Mouse (Mus musculus): ENCODE data around the gene Abi2.

Abi2 gene

GRCm38 (mm10) chr1:60489660-60490059 is 80.2 kb downstream of the Abi2 start:
- no peak for DNase-seq (ENCODE audit: low spot score)

DNA sequence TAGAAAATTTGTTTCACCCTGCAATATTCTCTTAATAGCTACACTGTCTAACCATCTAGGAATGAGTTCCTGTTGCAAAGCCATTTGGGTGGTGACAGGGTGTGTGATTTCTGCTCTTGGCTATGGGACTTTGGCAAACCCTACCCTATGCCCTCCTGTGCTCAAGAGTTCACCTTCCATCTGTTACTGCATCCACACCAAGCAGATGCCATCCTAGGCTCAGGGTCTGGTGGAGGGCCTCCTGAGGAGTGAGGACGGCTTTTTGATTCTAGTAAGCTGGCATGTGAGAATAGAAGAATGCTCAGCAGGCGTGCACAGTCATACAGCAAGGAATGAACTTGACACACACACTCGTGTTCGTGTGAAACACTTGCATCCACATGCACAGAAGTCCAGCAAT is 81.1 kb downstream of the Abi2 start:
- DNase-seq (ENCODE audit: low spot score), result no peak

DNA sequence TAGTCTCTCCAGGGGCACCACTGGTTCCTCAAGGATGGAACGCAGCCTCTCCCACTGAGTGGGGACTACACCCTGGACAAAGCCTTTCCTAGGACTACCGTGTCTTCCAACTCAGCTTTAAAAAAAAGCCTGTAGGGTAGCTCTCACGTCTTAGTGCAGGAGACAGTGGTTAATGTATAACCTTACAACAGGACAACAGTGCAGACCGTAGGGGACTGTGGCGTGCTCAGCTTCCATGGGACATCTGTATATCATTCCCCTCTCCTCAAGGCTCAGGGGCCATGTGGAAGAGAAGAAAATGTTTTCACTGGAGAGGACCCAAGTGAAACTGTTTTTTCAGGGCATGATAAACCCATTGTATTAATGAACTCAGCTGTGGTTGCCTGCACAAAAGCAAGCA is 83.0 kb downstream of the Abi2 start:
- DNase-seq (ENCODE audit: low spot score), result no peak

- DNase-seq (ENCODE audit: low spot score), result no peak
Measured at GRCm38 (mm10) chr1:60493421-60493820, 84.0 kb downstream of the Abi2 start.

DNA sequence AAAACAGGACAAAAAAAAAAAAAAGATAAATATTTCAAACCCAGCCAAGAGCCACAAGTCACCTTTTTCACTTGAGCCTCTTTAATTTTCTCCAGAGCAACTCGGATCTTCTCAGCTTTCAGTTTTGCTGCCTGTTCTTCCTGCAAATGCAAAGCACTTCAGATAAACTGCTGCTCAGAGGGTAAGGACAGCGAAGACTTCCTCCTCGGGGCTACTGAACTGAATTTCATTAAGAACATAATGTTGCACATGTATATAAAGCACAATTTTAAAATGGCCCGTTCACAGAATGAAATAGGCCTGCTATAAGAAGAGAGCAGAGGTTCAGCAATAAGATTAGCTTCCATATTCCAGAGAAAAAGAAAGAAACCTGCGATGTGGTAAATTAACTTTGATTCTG is 94.0 kb downstream of the Abi2 start:
- no peak for DNase-seq (ENCODE audit: low spot score)

- no peak for DNase-seq (ENCODE audit: low spot score)
Measured at GRCm38 (mm10) chr1:60510584-60510983, 101.2 kb downstream of the Abi2 start.

DNA sequence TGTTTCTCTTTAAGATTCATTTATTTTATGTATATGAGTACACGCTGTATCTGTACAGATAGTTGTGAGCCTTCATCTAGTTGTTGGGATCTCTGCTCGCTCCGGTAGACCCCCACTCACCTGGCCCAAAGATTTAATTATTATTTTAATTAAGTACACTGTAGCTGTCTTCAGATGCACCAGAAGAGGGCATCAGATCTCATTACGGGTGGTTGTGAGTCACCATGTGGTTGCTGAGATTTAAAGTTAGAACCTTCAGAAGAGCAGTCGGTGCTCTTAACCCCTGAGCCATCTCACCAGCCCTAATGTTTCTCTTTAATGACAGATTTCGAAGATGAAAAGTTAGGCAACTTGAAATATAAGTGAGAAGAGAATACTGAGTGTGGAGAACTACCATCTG is 120.7 kb downstream of the Abi2 start:
- DNase-seq (ENCODE audit: low spot score), result no peak

GRCm38 (mm10) chr1:60530636-60531035 is 121.2 kb downstream of the Abi2 start:
- DNase-seq (ENCODE audit: low spot score), result no peak

All from spleen, adult 12 weeks (tissue).